Mouse (Mus musculus) intestine, embryonic 14.5 days (tissue): ENCODE results near the gene Ak6. TPM values are rescaled to one million over a fixed set of nuclear protein-coding genes. Genes with fewer than 3 reads are reported as not detected.

ENCODE experiments used
- ATAC-seq: fragments of 200-750 bp; cut with Nextera tagmentation; replicated peaks from 2 replicates; pipeline ENCODE4 v1.8.0; 2017; ENCODE audit warnings: low read depth, moderate number of reproducible peaks, moderate TSS enrichment, moderate library complexity; ENCODE audit not compliant: low FRiP score, low TSS enrichment
- DNase-seq: peaks from one replicate; pipeline ENCODE4 v3.0.0-alpha.2; 2018; ENCODE audit warnings: low spot score
- H3K27ac ChIP-seq: fragments of 300-500 bp; sonication (generic); 2 replicates; pipeline ENCODE4 v1.5.1; 2014; ENCODE audit warnings: low read depth, mild to moderate bottlenecking, control low read depth
- H3K27me3 ChIP-seq: fragments of 300-500 bp; sonication (generic); replicated peaks from 2 replicates; pipeline ENCODE4 v1.6.1; 2014; ENCODE audit warnings: low read length, control low read depth; ENCODE audit not compliant: control insufficient read depth, insufficient read depth
- H3K36me3 ChIP-seq: fragments of 300-500 bp; sonication (generic); 2 replicates; pipeline ENCODE4 v1.6.1; 2014; ENCODE audit warnings: low read length, control low read depth; ENCODE audit not compliant: control insufficient read depth, insufficient read depth
- H3K4me1 ChIP-seq: fragments of 300-500 bp; sonication (generic); replicated peaks from 2 replicates; pipeline ENCODE4 v1.6.1; 2014; ENCODE audit warnings: low read length, control low read depth, mixed read lengths; ENCODE audit not compliant: control insufficient read depth, insufficient read depth
- H3K4me2 ChIP-seq: fragments of 300-500 bp; sonication (generic); 2 replicates; pipeline ENCODE4 v1.6.1; 2014; ENCODE audit warnings: low read length
- H3K4me3 ChIP-seq: fragments of 300-500 bp; sonication (generic); 2 replicates; pipeline ENCODE4 v1.5.1; 2014; ENCODE audit warnings: low read depth, low read length, control low read depth, mixed read lengths
- H3K9ac ChIP-seq: fragments of 300-500 bp; sonication (generic); 2 replicates; pipeline ENCODE4 v1.6.1; 2014; ENCODE audit warnings: mild to moderate bottlenecking, low read length
- H3K9me3 ChIP-seq: fragments of 300-500 bp; sonication (generic); 2 replicates; pipeline ENCODE4 v1.6.1; 2016; ENCODE audit warnings: low read length, control low read depth; ENCODE audit not compliant: control insufficient read depth
- WGBS: fragments of 180-500 bp; shearing (Covaris S2); extraction: QIAGEN DNeasy Blood & Tissue Kit; methylation state at CpG from one replicate; pipeline ENCODE4 v1.1.7; 2014; 5-methylcytosine and 5-hydroxymethylcytosine counted together
- polyA plus RNA-seq: library from polyadenylated mRNA; unstranded; fragments of >200 nt; fragmentation: Nextera tagmentation; extraction: Ambion mirVana; gene quantifications from 2 replicates; pipeline ENCODE4 v1.2.1, GENCODE M21; 2014

The Ak6 gene
- 287 TPM in 2 replicates for polyA plus RNA-seq

DNA sequence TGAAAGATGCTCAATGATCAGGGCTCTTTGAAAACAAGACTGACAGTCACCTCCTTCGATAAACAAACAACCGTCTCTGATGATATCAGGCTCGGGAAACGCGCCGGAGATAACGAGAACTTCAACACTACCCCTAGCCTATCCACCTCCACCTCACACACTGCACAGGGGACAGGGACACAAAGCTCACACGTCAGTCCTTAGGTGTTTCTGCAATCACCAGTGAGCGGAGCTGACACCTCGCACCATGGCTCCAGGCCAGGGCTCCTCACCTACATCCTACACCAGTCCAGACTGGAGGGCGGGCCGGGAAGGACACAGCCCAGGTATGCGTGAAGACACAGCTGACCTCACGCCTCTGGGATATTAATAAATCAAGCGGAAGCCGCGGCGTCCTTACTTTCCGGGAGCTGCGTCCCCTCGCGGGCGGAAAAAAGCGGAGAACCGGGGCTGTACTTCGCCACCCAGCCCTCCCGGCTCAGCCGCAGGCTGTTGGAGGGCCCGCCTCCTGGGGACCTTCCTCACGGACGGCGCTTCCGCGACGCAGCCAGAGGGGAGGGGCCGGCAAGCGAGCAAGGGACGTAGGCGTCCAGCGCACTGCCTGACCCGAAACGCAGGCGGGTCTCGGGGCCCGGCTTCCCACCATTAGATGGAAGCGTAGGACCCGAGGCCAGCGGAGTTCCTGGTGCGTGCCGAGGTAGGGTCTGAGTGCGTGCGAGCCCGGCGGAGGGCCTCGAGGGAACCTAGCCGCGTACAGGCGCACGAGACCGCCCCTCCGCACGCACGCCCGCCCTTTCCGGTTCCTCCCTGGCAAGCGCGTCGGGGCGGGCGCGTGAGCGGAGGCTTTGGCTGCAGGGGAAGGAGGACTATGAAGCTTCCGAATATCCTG, at the start of gene Ak6, which contains the start of gene Rad17:
TSS of gene Ak6 (plus strand) at position 430 of the 889 bp plus-strand sequence.
TSS of gene Rad17 (minus strand) at position 502 of the 889 bp plus-strand sequence.
- Histone ChIP-seq H3K4me2 (peak within 1 kb of the TSS; percentile 85), H3K4me3 (peak within 1 kb of the TSS; percentile 98), H3K9ac (peak within 1 kb of the TSS; percentile 84), H3K4me1 (peaks cover 7% of the 10 kb centered on the region), H3K9me3 (no peaks in the 10 kb centered on the region), H3K27ac (peak within 1 kb of the TSS; percentile 97), H3K27me3 (no peaks in the 10 kb centered on the region), H3K36me3 (peaks cover 24% of the 10 kb centered on the region)
- peak; percentile 99 for DNase-seq
- WGBS: under 1% methylated on average over 73 of the region's 73 CpGs
- peak; percentile 99 for ATAC-seq

GRCm38 (mm10) chr13:100601034-100601433, 49.7 kb upstream of the Ak6 start:
- Histone ChIP-seq H3K4me1 (no peaks in the 10 kb centered on the region), H3K27me3 (no peaks in the 10 kb centered on the region), H3K36me3 (no peaks in the 10 kb centered on the region), H3K4me3 (no peak overlapping the region), H3K9me3 (no peaks in the 10 kb centered on the region), H3K27ac (no peak overlapping the region), H3K4me2 (no peak overlapping the region), H3K9ac (no peak overlapping the region)
- DNase-seq: no peak
- ATAC-seq: no peak
- 61% methylated on average over 8 of the region's 8 CpGs for WGBS

DNA sequence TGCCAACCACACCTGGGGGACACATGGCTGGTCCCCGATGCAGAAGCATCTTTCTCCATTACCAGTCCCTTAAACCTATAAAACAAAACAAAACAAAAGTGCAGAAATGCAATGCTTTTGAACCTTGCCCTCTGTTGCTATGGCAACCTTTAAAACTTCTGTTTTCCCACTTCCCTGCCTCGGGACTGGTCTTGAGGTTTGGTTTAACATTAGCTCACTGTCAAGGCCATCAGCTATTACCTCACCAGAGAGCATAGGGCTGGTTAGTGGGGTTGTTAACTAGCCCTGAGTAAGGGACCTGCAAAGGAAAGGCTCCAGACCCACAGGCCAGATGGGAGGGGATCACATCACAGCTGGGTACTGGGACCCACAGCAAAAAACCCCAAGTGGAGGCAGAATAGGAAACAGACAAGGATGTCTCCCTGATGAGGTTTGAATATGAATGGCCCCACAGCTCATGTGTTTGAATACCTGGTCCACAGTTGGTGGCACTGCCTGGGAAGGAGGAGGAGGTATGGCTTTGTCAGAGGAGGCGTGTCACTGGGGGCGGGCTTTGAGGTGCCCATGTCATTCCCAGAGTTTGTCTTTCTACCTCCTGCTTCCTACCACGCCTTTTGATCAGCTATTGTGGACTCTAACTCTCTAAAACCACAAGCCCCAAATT, 48.4 kb upstream of the Ak6 start:
- Histone ChIP-seq H3K27ac (no peak overlapping the region), H3K4me3 (no peak overlapping the region)
- ATAC-seq: peak; percentile 84

GRCm38 (mm10) chr13:100603031-100603737, 47.6 kb upstream of the Ak6 start:
- Histone ChIP-seq H3K36me3 (no peaks in the 10 kb centered on the region), H3K9me3 (no peaks in the 10 kb centered on the region), H3K27me3 (no peaks in the 10 kb centered on the region), H3K4me3 (no peak overlapping the region), H3K9ac (no peak overlapping the region), H3K4me2 (no peak overlapping the region), H3K27ac (no peak overlapping the region), H3K4me1 (no peaks in the 10 kb centered on the region)
- ATAC-seq (no peak), DNase-seq (no peak)
- 86% methylated on average over 10 of the region's 10 CpGs for WGBS

More for the DNA sequence above, 48.4 kb upstream of the Ak6 start:
- Histone ChIP-seq H3K9ac (no peak overlapping the region), H3K9me3 (no peaks in the 10 kb centered on the region), H3K4me1 (no peaks in the 10 kb centered on the region), H3K4me2 (no peak overlapping the region), H3K36me3 (no peaks in the 10 kb centered on the region), H3K27me3 (no peaks in the 10 kb centered on the region)
- no peak for DNase-seq
- WGBS: 64% methylated on average over 5 of the region's 5 CpGs

DNA sequence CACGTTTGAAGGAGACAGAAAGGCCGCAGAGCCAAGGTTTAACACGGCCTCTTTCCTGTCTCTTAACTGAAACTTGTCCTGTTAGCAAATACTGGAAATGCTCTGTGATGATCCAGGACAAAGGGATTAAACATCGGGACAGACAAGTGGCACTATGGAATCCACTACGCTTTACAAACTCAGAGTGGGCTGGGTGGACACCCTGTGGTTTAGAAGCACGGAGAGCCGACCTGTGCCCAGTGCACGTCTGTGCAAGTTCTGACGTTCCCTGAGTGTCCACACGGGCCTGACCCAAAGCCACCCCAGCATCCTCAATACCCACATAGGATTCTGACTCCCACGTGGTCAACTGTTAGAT, 47.1 kb upstream of the Ak6 start:
- Histone ChIP-seq H3K9me3 (no peaks in the 10 kb centered on the region), H3K4me1 (no peaks in the 10 kb centered on the region), H3K9ac (no peak overlapping the region), H3K27ac (no peak overlapping the region), H3K27me3 (no peaks in the 10 kb centered on the region), H3K4me3 (no peak overlapping the region), H3K36me3 (no peaks in the 10 kb centered on the region), H3K4me2 (no peak overlapping the region)
- DNase-seq (no peak), ATAC-seq (no peak)
- 88% methylated on average over 11 of the region's 11 CpGs for WGBS

DNA sequence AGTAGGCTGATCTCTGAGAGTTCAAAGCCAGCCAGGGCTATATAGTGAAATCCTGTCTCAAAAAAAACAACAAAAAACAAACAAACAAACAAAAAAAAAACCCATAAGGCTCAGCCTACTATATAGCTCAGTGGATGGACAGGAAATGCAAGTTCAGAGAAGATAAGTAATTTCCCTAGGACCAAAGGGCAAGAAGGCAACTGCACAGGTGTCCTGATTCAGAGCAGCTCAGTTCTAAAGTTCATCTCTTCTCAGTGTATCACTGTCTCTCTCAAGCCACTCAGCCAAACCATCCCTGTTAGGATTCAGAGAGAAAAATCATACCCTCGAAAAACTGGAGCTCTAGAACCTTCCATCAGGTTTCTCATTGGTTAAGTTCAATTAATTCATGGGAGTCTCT, 44.9 kb upstream of the Ak6 start:
- H3K27ac ChIP-seq: no peak overlapping the region

GRCm38 (mm10) chr13:100607756-100608155, 43.0 kb upstream of the Ak6 start:
- DNase-seq (no peak), ATAC-seq (no peak)
- Histone ChIP-seq H3K4me3 (no peak overlapping the region), H3K9me3 (no peaks in the 10 kb centered on the region), H3K4me2 (no peak overlapping the region), H3K27ac (no peak overlapping the region), H3K27me3 (no peaks in the 10 kb centered on the region), H3K4me1 (no peaks in the 10 kb centered on the region), H3K9ac (no peak overlapping the region), H3K36me3 (0 out of 2 replicates have a peak, but pooled peaks cover 4% of the 10 kb centered on the region)
- WGBS: 90% methylated on average over 8 of the region's 8 CpGs

More for the DNA sequence above, 44.9 kb upstream of the Ak6 start:
- Histone ChIP-seq H3K27me3 (no peaks in the 10 kb centered on the region), H3K4me2 (no peak overlapping the region), H3K9ac (no peak overlapping the region), H3K4me3 (no peak overlapping the region), H3K9me3 (no peaks in the 10 kb centered on the region), H3K36me3 (0 out of 2 replicates have a peak, but pooled peaks cover 4% of the 10 kb centered on the region), H3K4me1 (no peaks in the 10 kb centered on the region)
- DNase-seq (no peak), ATAC-seq (no peak)
- WGBS: 66% methylated on average over 1 of the region's 1 CpGs

DNA sequence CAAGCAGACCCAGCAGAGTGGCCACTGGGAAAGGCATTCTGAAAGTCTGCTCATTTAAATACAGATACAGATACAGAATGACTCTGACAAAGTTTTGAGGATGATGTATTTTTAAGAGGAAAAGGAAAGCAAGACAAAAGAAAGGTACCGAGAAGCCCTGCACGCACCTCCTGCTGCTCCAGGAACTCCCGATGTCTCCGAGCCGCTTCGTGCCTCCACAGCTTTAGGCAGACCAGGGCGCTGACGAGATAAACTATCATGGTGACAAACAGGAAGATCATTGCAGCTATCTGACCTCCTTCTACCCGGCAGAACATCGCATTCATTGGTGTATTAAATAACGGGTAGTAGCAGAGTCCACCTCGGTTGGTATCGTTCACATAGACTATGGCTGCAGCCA, 39.5 kb upstream of the Ak6 start:
- 90% methylated on average over 13 of the region's 13 CpGs for WGBS

More for the DNA sequence above, 39.5 kb upstream of the Ak6 start:
- no peak for DNase-seq
- Histone ChIP-seq H3K9me3 (no peaks in the 10 kb centered on the region), H3K27me3 (no peaks in the 10 kb centered on the region), H3K9ac (no peak overlapping the region), H3K27ac (no peak overlapping the region), H3K4me1 (no peaks in the 10 kb centered on the region), H3K36me3 (0 out of 2 replicates have a peak, but pooled peaks cover 4% of the 10 kb centered on the region), H3K4me3 (no peak overlapping the region), H3K4me2 (no peak overlapping the region)
- no peak for ATAC-seq
